Mouse (Mus musculus): ENCODE data around the gene Adamts20. TPM values are rescaled to one million over a fixed set of nuclear protein-coding genes. Genes with fewer than 3 reads are reported as not detected.
"Not testable (repeated sequence)": the region's sequence is repeated elsewhere in the genome, so short reads cannot be mapped to it uniquely, and the experiment has no call there.

Gene Adamts20
- 2.0 and 2.2 TPM in 2 replicates for polyA plus RNA-seq (2015; fragmentation: Nextera tagmentation; extraction: Ambion mirVana)

DNA sequence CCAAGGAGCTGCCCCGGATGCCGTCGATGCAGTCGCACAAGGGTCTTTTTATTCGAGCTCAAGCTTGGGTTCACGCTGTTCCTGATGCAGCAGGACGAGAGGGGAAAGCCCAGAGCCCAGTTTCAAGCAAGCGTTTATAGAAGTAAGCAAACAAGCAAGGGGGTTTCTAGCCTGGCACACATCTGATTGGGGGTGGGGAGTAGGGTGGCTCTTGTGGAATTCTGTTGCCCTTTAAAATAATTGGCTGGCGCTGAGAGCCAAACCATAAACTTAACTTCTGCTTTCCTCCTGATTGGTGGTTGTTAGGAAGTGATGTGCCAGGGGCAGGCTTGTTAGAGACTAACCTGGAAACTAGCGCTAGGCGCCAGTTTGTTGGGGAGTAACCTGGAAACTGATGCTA is at the start of gene Adamts20:
Gene Adamts20, minus strand, starts transcription at position 101 of the 400 bp plus-strand sequence.
- no peaks in the 10 kb centered on the region for H3K4me1 ChIP-seq
- no peaks in the 10 kb centered on the region for H3K36me3 ChIP-seq
- H3K27me3 ChIP-seq: no peaks in the 10 kb centered on the region
- no peak within 1 kb of the TSS for H3K9ac ChIP-seq
- H3K4me3 ChIP-seq: no peak within 1 kb of the TSS
- no peaks in the 10 kb centered on the region for H3K9me3 ChIP-seq
- no peak for ATAC-seq (ENCODE audit: borderline replicate concordance, extremely low read depth, low FRiP score, low TSS enrichment)
- 0 out of 2 replicates have a peak within 1 kb of the TSS, but pooled peaks have one; percentile 1 for H3K4me2 ChIP-seq
- 80% methylated on average over 11 of the region's 11 CpGs for WGBS
- H3K27ac ChIP-seq: no peak within 1 kb of the TSS

DNA sequence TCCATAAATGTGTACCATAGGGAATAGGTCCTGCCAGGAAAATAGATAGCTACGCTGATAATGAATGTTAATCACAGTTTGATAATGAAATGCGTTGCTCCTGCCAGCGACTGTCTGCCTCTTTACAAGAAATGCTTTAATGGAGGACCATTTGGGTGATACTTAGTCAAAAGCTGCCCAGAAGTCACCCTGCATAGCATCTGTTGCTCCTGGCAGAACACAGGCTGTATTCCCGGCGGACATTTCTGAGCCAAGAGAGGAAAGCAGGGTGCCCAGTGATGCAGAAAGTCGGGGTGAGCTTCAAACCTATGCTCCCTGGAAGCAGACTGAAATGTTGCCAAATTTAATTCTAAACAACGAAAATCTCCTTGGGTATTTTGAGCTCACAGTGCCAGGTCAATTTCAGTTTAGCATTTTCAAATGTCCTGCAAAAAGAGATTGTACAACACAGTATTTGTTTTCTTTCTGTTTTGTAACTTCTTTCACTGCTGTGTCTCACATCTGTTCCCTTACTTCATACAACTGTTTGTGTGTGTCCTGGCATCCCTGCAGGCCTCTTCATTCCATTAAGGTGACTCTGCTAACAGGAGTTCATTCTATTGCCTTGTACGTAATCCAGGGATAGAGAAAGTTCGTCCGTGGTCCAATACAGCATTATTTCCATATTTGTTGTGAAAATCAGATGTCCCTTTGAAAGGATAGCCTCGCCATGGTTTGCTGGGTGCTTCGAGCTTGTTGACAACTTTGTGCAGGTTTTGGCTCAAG is 38.4 kb upstream of the Adamts20 start:
- 74% methylated on average over 12 of the region's 12 CpGs for WGBS
- H3K27me3 ChIP-seq: no peaks in the 10 kb centered on the region
- H3K9me3 ChIP-seq: no peaks in the 10 kb centered on the region
- H3K4me2 ChIP-seq: no peak overlapping the region
- no peak overlapping the region for H3K4me3 ChIP-seq
- no peak for ATAC-seq (ENCODE audit: borderline replicate concordance, extremely low read depth, low FRiP score, low TSS enrichment)
- no peaks in the 10 kb centered on the region for H3K36me3 ChIP-seq
- H3K27ac ChIP-seq: no peak overlapping the region
- no peak overlapping the region for H3K9ac ChIP-seq
- H3K4me1 ChIP-seq: no peaks in the 10 kb centered on the region

DNA sequence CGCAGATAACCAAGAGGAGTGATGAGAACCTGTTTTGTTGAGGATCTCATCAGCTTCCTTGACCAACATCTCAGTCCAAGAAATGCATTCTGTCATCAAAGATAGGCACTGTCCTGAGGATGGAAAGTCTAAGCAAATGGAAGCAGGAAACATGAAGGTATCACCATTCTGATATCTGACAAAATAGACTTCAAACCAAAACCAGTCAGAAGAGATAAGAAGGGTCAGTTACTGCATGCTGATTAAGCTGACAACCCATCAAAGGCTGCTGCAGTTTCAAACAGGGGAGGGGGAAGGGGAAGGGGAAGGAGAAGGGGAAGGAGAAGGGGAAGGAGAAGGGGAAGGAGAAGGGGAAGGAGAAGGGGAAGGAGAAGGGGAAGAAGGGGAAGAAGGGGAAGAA is 34.0 kb upstream of the Adamts20 start:
- Histone ChIP-seq H3K4me2 (no peak overlapping the region), H3K27me3 (no peaks in the 10 kb centered on the region), H3K27ac (no peak overlapping the region), H3K9me3 (no peaks in the 10 kb centered on the region), H3K36me3 (no peaks in the 10 kb centered on the region), H3K4me1 (no peaks in the 10 kb centered on the region), H3K9ac (no peak overlapping the region), H3K4me3 (no peak overlapping the region)
- 68% methylated on average over 1 of the region's 1 CpGs for WGBS
- no peak for ATAC-seq (ENCODE audit: borderline replicate concordance, extremely low read depth, low FRiP score, low TSS enrichment)

DNA sequence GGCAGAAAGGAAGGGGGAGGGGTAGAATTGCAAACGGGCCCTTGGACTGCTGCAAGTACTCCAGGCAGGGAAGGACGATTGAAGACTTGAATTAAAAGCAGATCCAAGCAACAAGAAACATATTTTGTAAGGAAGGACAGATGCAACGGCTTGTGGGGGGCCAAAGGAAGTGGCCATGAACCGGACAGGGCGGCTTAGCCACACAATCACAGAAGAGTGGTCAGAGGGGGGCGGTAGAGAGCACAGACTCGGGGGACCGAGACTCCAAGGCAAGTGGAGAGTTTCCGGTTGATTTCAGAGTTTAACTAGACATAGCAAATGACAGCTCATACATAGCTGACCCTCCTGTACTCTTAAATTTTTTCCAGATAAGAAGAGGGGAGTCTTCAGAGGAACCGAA is 30.7 kb upstream of the Adamts20 start:
- Histone ChIP-seq H3K9me3 (no peaks in the 10 kb centered on the region), H3K36me3 (no peaks in the 10 kb centered on the region), H3K4me1 (no peaks in the 10 kb centered on the region), H3K27me3 (no peaks in the 10 kb centered on the region), H3K9ac (no peak overlapping the region), H3K4me3 (no peak overlapping the region), H3K4me2 (no peak overlapping the region), H3K27ac (no peak overlapping the region)
- no peak for ATAC-seq (ENCODE audit: borderline replicate concordance, extremely low read depth, low FRiP score, low TSS enrichment)
- 74% methylated on average over 10 of the region's 10 CpGs for WGBS

DNA sequence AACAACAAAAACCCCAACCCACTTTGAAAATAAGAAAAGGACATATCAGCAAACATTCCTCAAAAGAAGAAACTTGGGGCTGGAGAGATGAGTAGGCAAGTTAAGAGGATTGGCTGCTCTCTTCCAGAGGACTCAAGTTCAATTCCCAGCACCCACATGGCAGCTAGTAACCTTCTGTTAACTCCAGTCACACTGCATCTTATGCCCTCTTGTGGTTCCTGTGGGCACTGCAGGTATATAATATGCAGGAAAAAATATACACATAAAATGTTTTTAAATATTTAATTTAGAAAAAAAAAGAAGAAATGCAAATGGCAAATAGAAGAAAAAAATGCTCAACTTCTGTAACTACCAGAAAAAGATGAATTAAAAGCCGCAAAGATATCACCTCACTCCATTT is 29.2 kb upstream of the Adamts20 start:
- Histone ChIP-seq H3K9me3 (no peaks in the 10 kb centered on the region), H3K27ac (no peak overlapping the region), H3K27me3 (no peaks in the 10 kb centered on the region), H3K4me3 (no peak overlapping the region), H3K4me2 (no peak overlapping the region), H3K9ac (no peak overlapping the region), H3K4me1 (no peaks in the 10 kb centered on the region), H3K36me3 (no peaks in the 10 kb centered on the region)
- ATAC-seq (ENCODE audit: borderline replicate concordance, extremely low read depth, low FRiP score, low TSS enrichment): no peak
- WGBS: 98% methylated on average over 1 of the region's 1 CpGs

DNA sequence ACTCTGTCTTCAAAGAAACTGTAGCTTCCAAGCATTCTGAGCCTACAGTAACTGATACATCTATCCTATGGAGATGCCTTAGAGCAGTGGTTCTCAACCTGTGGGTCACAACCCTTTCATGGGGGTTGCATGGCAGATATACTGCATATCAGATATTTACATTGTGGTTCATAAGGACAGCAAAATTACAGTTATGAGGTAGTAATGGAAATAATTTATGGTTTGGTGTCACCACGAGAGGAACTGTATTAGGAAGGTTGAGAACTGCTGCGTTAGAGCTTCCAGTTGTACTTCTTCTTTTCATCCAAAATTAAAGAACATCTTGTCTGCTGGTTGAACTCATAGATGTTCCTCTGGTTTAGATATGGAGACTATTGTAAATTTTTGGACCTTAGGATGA is 24.2 kb upstream of the Adamts20 start:
- 89% methylated on average over 2 of the region's 2 CpGs for WGBS
- no peaks in the 10 kb centered on the region for H3K27me3 ChIP-seq
- ATAC-seq (ENCODE audit: borderline replicate concordance, extremely low read depth, low FRiP score, low TSS enrichment): no peak
- H3K36me3 ChIP-seq: no peaks in the 10 kb centered on the region
- H3K9ac ChIP-seq: no peak overlapping the region
- no peak overlapping the region for H3K27ac ChIP-seq
- no peak overlapping the region for H3K4me2 ChIP-seq
- no peak overlapping the region for H3K4me3 ChIP-seq
- no peaks in the 10 kb centered on the region for H3K9me3 ChIP-seq
- no peaks in the 10 kb centered on the region for H3K4me1 ChIP-seq

DNA sequence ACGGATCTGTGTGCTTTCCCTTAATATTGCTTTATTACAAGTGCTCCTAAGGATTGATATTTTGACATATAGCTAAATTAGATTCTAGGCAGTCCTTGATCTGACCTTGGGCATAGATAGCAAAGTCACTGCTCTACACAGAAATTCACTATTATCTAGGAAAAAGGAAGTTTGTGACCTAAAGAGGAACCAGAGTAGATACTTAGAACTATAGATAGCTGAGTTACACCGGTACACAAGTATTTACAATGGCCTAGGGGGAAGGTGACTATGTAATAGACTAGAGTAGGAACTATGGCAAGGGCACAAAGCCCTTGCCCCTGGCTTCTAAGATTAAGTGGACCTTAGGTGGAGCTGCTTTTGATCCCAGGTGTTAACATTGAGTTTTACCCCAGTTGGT is 22.8 kb upstream of the Adamts20 start:
- H3K4me3 ChIP-seq: not testable (repeated sequence)

DNA sequence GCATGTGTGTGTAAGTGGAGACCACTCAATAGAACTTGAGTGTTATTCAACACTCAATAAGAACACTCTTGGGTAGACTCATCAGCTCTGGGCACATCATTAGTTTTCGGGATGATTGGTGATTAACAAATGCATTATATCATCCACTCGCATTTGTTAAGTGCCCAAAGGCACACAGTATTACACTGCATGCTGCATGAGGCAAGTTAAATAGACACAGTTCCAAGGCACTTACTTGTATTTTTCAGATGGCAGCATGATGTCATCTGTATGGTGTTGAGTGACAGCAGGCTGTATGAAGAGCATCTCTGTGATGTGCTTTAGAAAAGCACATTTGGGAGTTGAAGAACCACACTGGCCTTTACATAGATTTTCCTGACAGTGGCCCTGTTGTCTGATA is 17.3 kb upstream of the Adamts20 start:
- no peak overlapping the region for H3K4me2 ChIP-seq
- H3K9ac ChIP-seq: no peak overlapping the region
- H3K36me3 ChIP-seq: no peaks in the 10 kb centered on the region
- no peak overlapping the region for H3K4me3 ChIP-seq
- no peak overlapping the region for H3K27ac ChIP-seq
- ATAC-seq (ENCODE audit: borderline replicate concordance, extremely low read depth, low FRiP score, low TSS enrichment): no peak
- no peaks in the 10 kb centered on the region for H3K4me1 ChIP-seq
- no peaks in the 10 kb centered on the region for H3K27me3 ChIP-seq
- WGBS: 70% methylated on average over 2 of the region's 2 CpGs
- H3K9me3 ChIP-seq: no peaks in the 10 kb centered on the region

More for the DNA sequence above, 22.8 kb upstream of the Adamts20 start:
- ATAC-seq (ENCODE audit: borderline replicate concordance, extremely low read depth, low FRiP score, low TSS enrichment); H3K27me3 ChIP-seq; H3K36me3 ChIP-seq; H3K9ac ChIP-seq; H3K4me1 ChIP-seq; H3K4me2 ChIP-seq; H3K27ac ChIP-seq; H3K9me3 ChIP-seq: not testable (repeated sequence)
- WGBS: 83% methylated on average over 2 of the region's 2 CpGs

DNA sequence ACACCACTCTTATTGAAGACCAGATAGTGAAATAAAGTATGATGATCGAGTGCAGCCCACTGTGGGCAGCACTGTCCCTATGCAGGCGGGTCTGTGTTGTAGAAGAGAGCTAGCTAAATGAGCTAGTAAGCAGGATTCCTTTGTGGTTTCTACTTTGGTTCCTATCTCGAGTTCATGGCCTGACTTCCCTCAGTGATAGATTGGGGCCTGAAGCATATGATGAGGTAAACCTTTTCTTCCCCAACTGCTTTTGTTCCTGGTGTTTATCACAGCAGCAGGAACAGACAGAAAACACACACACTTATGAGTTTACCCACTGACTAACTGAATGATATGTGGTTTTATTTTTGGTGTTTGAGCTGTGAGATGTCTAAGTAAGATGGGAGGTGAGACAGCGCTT is 15.6 kb upstream of the Adamts20 start:
- Histone ChIP-seq H3K4me3 (no peak overlapping the region), H3K27me3 (no peaks in the 10 kb centered on the region), H3K9ac (no peak overlapping the region), H3K9me3 (no peaks in the 10 kb centered on the region), H3K27ac (no peak overlapping the region), H3K4me1 (no peaks in the 10 kb centered on the region), H3K4me2 (no peak overlapping the region), H3K36me3 (no peaks in the 10 kb centered on the region)
- no peak for ATAC-seq (ENCODE audit: borderline replicate concordance, extremely low read depth, low FRiP score, low TSS enrichment)
- 85% methylated on average over 4 of the region's 4 CpGs for WGBS

DNA sequence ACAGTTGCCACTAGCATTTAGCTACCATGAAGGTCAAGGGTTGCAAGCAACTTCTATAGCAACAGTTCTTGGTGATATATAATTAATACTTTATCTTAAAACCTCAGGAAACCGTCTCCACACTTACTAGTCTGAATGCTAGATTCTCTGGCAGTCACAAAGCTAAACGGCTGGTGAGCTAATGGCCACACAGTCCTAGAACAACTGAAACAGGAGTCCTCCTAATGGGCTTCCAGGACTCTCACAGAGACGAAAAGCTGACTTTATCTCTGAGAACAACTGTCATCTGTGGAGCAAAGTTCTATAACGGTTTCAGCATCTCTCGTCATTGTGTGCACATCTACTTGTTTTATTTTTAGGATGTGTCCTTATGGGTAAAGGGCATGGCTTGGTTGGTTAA is 15.0 kb upstream of the Adamts20 start:
- 60% methylated on average over 5 of the region's 5 CpGs for WGBS
- ATAC-seq (ENCODE audit: borderline replicate concordance, extremely low read depth, low FRiP score, low TSS enrichment): no peak
- Histone ChIP-seq H3K4me3 (no peak overlapping the region), H3K4me2 (no peak overlapping the region), H3K9ac (no peak overlapping the region), H3K9me3 (no peaks in the 10 kb centered on the region), H3K27me3 (no peaks in the 10 kb centered on the region), H3K27ac (no peak overlapping the region), H3K4me1 (no peaks in the 10 kb centered on the region), H3K36me3 (no peaks in the 10 kb centered on the region)

DNA sequence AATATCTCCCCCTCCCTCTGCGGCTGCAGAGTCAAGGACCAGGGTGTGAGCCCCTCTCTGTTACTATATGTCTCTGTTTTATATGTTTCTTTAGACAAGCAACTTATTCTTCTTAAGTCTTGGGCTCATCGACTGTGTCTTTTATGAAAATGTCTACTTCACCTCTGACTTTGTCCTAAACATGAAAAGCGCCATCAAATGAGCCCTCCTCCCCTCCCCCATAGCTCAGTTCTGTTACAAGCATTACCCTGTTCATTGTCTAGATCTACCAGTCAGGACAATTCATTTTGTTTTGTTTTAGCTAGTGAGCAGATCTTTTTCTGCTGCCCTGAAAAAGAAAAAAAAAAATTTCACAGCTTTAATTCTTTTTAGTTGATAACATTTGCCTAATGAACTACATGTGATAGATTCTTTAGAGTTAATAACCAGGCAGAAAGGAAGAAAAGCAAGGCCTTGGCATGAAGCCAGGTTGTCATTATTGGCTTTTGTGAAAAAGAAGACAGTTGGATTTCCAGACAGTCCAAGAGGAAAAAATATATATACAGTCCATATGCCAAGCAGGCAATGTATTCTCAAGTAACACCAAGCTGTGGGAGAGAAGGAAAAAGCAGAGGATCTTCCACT is 14.4 kb upstream of the Adamts20 start:
- 64% methylated on average over 3 of the region's 3 CpGs for WGBS
- Histone ChIP-seq H3K27me3 (no peaks in the 10 kb centered on the region), H3K4me1 (no peaks in the 10 kb centered on the region), H3K27ac (no peak overlapping the region), H3K4me3 (no peak overlapping the region), H3K4me2 (no peak overlapping the region), H3K9me3 (no peaks in the 10 kb centered on the region), H3K9ac (no peak overlapping the region), H3K36me3 (no peaks in the 10 kb centered on the region)
- ATAC-seq (ENCODE audit: borderline replicate concordance, extremely low read depth, low FRiP score, low TSS enrichment): no peak

DNA sequence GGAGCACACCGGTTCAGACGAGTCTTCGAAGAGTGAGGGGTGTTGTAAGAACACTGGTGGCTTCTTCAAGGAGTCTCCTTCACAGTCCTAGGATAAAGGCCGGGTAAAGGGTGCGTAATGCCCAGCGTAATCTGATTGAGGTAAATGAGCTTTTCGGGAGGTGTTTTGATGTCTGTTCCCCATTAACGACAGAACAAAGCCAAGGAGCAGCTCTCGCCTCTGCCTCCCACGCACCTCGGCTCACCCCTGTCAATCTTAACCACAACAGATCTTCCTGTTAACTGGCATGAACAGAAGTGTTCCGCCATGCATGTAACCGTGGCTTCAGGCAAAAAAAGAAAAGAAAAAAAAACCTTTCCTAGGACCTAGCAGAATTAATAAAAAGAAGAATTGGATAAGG is 13.5 kb upstream of the Adamts20 start:
- 51% methylated on average over 13 of the region's 13 CpGs for WGBS
- no peak for ATAC-seq (ENCODE audit: borderline replicate concordance, extremely low read depth, low FRiP score, low TSS enrichment)
- Histone ChIP-seq H3K4me1 (no peaks in the 10 kb centered on the region), H3K9ac (no peak overlapping the region), H3K4me3 (no peak overlapping the region), H3K27ac (no peak overlapping the region), H3K27me3 (no peaks in the 10 kb centered on the region), H3K4me2 (no peak overlapping the region), H3K36me3 (no peaks in the 10 kb centered on the region), H3K9me3 (no peaks in the 10 kb centered on the region)
